Mouse (Mus musculus): ENCODE results near the gene Neurog1. TPM values are rescaled to one million over a fixed set of nuclear protein-coding genes. Genes with fewer than 3 reads are reported as not detected.

Neurog1 gene
- not detected in 2 replicates for polyA plus RNA-seq (2015; fragmentation: Nextera tagmentation; extraction: Ambion mirVana)

DNA sequence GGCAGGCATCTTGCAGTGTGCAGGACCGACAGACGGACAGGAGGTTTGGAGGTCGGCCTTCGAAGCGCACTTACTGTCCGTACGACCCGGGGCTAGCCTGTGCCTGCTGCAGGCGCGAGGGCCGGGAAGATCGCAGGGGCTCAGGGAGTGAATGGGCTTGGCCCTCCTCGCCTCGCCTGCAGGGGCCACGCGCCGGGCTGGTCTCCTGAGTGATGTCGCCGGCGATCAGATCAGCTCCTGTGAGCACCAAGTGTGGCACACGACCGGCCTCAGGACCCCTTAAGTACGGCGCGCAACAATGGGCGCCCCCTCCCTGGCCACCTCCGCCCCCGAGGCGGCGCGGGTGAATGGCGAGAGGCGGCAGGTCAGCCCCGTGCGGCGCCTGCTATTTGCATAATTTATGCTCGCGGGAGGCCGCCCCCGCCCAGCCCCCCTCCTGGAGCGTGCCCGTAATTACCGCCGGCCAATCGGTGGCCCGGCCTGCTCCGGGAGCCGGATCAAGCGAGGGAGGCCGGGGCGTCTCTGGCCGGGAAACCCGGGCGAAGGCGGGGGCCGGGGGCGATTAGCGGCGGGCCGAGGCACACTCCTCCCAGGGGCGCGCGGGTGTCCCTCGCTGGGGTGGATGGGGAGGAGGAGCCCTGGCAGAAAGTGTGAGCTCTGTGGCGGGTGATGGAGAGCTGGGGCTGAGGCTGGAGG lies at the start of gene Neurog1:
Gene Neurog1, minus strand, starts transcription at position 240 of the 696 bp plus-strand sequence.
- Histone ChIP-seq H3K36me3 (no peaks in the 10 kb centered on the region), H3K9me3 (no peaks in the 10 kb centered on the region), H3K9ac (no peak within 1 kb of the TSS; the same call in none of the 2 replicates), H3K4me3 (peak within 1 kb of the TSS; percentile 43), H3K4me1 (peaks cover 17% of the 10 kb centered on the region), H3K27me3 (peaks cover 100% of the 10 kb centered on the region), H3K27ac (no peak within 1 kb of the TSS), H3K4me2 (replicated peaks) (peak within 1 kb of the TSS; percentile 72)
- 1% methylated on average over 60 of the region's 65 CpGs for WGBS
- peak; percentile 37; the same call in 1 of the 2 replicates for ATAC-seq (ENCODE audit: low FRiP score, low read depth)

GRCm38 (mm10) chr13:56299336-56299735 lies 47.4 kb upstream of the Neurog1 start:
- Histone ChIP-seq H3K9me3 (peaks cover 4% of the 10 kb centered on the region; the same call in 1 of the 2 replicates), H3K27me3 (peaks cover 27% of the 10 kb centered on the region), H3K4me3 (no peak overlapping the region), H3K36me3 (no peaks in the 10 kb centered on the region), H3K4me2 (replicated peaks) (no peak overlapping the region), H3K27ac (no peak overlapping the region), H3K9ac (no peak overlapping the region), H3K4me1 (peaks cover 41% of the 10 kb centered on the region)
- no peak for ATAC-seq (ENCODE audit: low FRiP score, low read depth)
- WGBS: 92% methylated on average over 11 of the region's 11 CpGs

DNA sequence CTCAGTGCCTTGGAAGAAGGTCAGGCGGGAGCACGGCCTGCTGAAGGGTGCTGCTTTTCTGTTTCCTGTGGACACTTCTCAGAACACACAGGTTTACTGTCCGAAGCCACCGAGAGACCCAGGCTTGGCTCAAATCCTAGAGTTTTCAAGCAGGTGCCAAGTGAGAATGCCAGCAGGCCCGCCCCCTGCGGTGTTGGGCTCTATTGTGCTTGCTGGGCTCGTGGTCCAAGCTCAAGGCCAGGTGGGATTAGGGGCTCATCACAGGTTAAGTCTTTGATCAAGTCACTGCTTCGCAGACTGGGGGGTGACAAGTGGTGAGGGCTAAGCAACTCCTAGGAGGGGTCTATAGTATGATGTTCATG lies 44.7 kb upstream of the Neurog1 start:
- peaks cover 57% of the 10 kb centered on the region for H3K4me1 ChIP-seq
- 9% methylated on average over 8 of the region's 8 CpGs for WGBS
- peaks cover 48% of the 10 kb centered on the region for H3K27me3 ChIP-seq
- peak overlapping the region; percentile 80 for H3K4me2 ChIP-seq (replicated peaks)
- H3K27ac ChIP-seq: peak overlapping the region; percentile 88; the same call in 1 of the 2 replicates
- ATAC-seq (ENCODE audit: low FRiP score, low read depth): no peak
- H3K36me3 ChIP-seq: peaks cover 26% of the 10 kb centered on the region
- H3K9ac ChIP-seq: peak overlapping the region; percentile 92
- H3K4me3 ChIP-seq: peak overlapping the region; percentile 78
- H3K9me3 ChIP-seq: peaks cover 4% of the 10 kb centered on the region; the same call in 1 of the 2 replicates

DNA sequence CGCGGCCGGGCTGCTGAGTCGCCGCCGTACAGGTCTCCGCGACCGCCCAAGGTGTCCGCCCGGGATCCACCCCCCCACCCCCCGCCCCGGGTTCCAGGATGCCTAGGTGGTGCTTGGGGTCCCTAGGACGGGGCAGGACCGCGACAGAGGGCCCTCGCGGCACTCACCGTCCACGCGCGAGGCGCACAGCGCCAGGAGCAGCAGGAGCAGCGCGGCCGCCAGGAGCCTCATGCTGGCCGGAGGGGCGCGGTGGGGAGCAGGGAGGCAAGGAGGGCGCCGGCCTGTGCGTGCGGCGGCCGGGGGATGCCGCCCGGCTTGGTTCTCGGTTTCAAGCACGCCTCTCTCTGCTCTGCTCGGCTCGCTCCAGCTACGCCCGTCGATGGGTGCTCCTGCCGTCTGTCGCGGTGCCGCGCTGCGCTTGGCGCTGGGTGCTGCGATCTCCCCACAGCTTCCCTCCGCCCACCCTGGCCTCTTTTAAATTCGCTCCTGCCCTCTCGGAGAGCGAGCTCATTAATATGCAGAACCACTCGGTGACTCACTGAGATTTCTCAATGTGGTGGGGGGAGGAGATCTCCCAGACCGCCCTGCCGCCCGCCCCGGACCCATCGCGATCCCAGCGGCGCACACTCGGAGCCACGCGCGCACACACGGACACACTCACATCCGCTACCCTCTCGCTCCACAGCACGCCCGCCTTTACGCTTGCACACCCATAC lies 44.1 kb upstream of the Neurog1 start, which contains the start of gene Cxcl14:
Gene Cxcl14, minus strand, starts transcription at position 609 of the 716 bp plus-strand sequence.
- WGBS: 1% methylated on average over 64 of the region's 76 CpGs
- peaks cover 31% of the 10 kb centered on the region for H3K36me3 ChIP-seq
- ATAC-seq (ENCODE audit: low FRiP score, low read depth): peak; percentile 55
- peak within 1 kb of the TSS; percentile 80 for H3K4me2 ChIP-seq (replicated peaks)
- peak within 1 kb of the TSS; percentile 88 for H3K27ac ChIP-seq
- peak within 1 kb of the TSS; percentile 92 for H3K9ac ChIP-seq
- peak within 1 kb of the TSS; percentile 78 for H3K4me3 ChIP-seq
- H3K27me3 ChIP-seq: peaks cover 50% of the 10 kb centered on the region
- peaks cover 4% of the 10 kb centered on the region; the same call in 1 of the 2 replicates for H3K9me3 ChIP-seq
- peaks cover 62% of the 10 kb centered on the region for H3K4me1 ChIP-seq

- Histone ChIP-seq H3K9ac (peak overlapping the region; percentile 92), H3K27me3 (peaks cover 51% of the 10 kb centered on the region), H3K4me1 (peaks cover 66% of the 10 kb centered on the region), H3K4me2 (replicated peaks) (peak overlapping the region; percentile 80), H3K4me3 (peak overlapping the region; percentile 78), H3K27ac (peak overlapping the region; percentile 88), H3K9me3 (peaks cover 4% of the 10 kb centered on the region; the same call in 1 of the 2 replicates), H3K36me3 (peaks cover 36% of the 10 kb centered on the region)
- 2% methylated on average over 13 of the region's 13 CpGs for WGBS
- ATAC-seq (ENCODE audit: low FRiP score, low read depth): no peak
These were observed 43.6 kb upstream of the Neurog1 start for GRCm38 (mm10) chr13:56295586-56295942.

- no peak for ATAC-seq (ENCODE audit: low FRiP score, low read depth)
- Histone ChIP-seq H3K4me3 (peak overlapping the region; percentile 78), H3K9me3 (peaks cover 4% of the 10 kb centered on the region; the same call in 1 of the 2 replicates), H3K9ac (peak overlapping the region; percentile 92), H3K27ac (peak overlapping the region; percentile 88), H3K36me3 (peaks cover 43% of the 10 kb centered on the region), H3K27me3 (peaks cover 51% of the 10 kb centered on the region), H3K4me2 (replicated peaks) (peak overlapping the region; percentile 80), H3K4me1 (peaks cover 73% of the 10 kb centered on the region)
- WGBS: 4% methylated on average over 10 of the region's 10 CpGs
These were observed 42.9 kb upstream of the Neurog1 start for GRCm38 (mm10) chr13:56294908-56295307.

DNA sequence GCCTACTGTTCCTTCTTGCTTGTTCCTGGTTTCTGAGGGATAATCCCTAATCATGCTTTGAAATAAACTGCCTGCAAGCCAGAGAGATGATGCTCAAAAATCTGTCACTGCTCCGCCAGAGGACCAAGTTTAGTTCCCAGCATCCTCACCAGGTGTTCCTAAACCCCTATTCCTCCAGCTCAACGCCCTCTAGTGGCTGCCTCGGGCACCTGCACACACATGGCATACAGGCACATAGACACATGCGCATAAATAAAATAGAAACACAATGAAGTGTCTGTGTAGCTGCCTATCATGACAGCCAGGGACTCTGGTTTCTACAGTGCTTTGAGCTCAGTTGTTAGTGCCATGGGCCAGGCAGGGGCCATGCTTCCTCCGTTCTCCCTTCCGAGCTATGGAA lies 38.0 kb upstream of the Neurog1 start:
- WGBS: 76% methylated on average over 6 of the region's 6 CpGs
- Histone ChIP-seq H3K4me2 (replicated peaks) (peak overlapping the region; percentile 48; the same call in 1 of the 2 replicates), H3K27me3 (peaks cover 26% of the 10 kb centered on the region), H3K4me3 (no peak overlapping the region), H3K27ac (peak overlapping the region; percentile 87), H3K9me3 (no peaks in the 10 kb centered on the region), H3K4me1 (peaks cover 69% of the 10 kb centered on the region), H3K36me3 (peaks cover 44% of the 10 kb centered on the region), H3K9ac (no peak overlapping the region; the same call in 1 of the 2 replicates)
- ATAC-seq (ENCODE audit: low FRiP score, low read depth): no peak

- ATAC-seq (ENCODE audit: low FRiP score, low read depth): peak; percentile 75; the same call in 1 of the 2 replicates
- H3K4me3 ChIP-seq: 0 out of 2 replicates have a peak overlapping the region, but pooled peaks have one; percentile 5
- H3K9me3 ChIP-seq: no peaks in the 10 kb centered on the region
- peaks cover 23% of the 10 kb centered on the region for H3K27me3 ChIP-seq
- peak overlapping the region; percentile 46 for H3K9ac ChIP-seq
- peak overlapping the region; percentile 48 for H3K4me2 ChIP-seq (replicated peaks)
- WGBS: 11% methylated on average over 11 of the region's 11 CpGs
- peak overlapping the region; percentile 87 for H3K27ac ChIP-seq
- peaks cover 61% of the 10 kb centered on the region for H3K4me1 ChIP-seq
- peaks cover 44% of the 10 kb centered on the region for H3K36me3 ChIP-seq
These were observed 37.3 kb upstream of the Neurog1 start for GRCm38 (mm10) chr13:56289261-56289660.

- ATAC-seq (ENCODE audit: low FRiP score, low read depth): no peak
- no peak overlapping the region for H3K4me3 ChIP-seq
- H3K4me2 ChIP-seq (replicated peaks): peak overlapping the region; percentile 48
- no peaks in the 10 kb centered on the region for H3K9me3 ChIP-seq
- peak overlapping the region; percentile 46; the same call in 1 of the 2 replicates for H3K9ac ChIP-seq
- H3K27ac ChIP-seq: peak overlapping the region; percentile 87
- WGBS: 15% methylated on average over 4 of the region's 4 CpGs
- H3K27me3 ChIP-seq: peaks cover 16% of the 10 kb centered on the region
- H3K4me1 ChIP-seq: peaks cover 55% of the 10 kb centered on the region
- peaks cover 38% of the 10 kb centered on the region for H3K36me3 ChIP-seq
These were observed 36.6 kb upstream of the Neurog1 start for GRCm38 (mm10) chr13:56288601-56289000.

- no peak overlapping the region for H3K27ac ChIP-seq
- H3K36me3 ChIP-seq: peaks cover 23% of the 10 kb centered on the region
- no peak overlapping the region for H3K4me3 ChIP-seq
- no peak for ATAC-seq (ENCODE audit: low FRiP score, low read depth)
- no peaks in the 10 kb centered on the region for H3K9me3 ChIP-seq
- 0 out of 2 replicates have a peak, but pooled peaks cover 4% of the 10 kb centered on the region for H3K27me3 ChIP-seq
- WGBS: 78% methylated on average over 9 of the region's 9 CpGs
- no peak overlapping the region for H3K4me2 ChIP-seq (replicated peaks)
- no peak overlapping the region for H3K9ac ChIP-seq
- H3K4me1 ChIP-seq: peaks cover 41% of the 10 kb centered on the region
These were observed 35.1 kb upstream of the Neurog1 start for GRCm38 (mm10) chr13:56287091-56287490.

GRCm38 (mm10) chr13:56283321-56283720 lies 31.4 kb upstream of the Neurog1 start:
- H3K4me3 ChIP-seq: no peak overlapping the region
- H3K27ac ChIP-seq: no peak overlapping the region
- WGBS: 95% methylated on average over 13 of the region's 13 CpGs
- H3K9ac ChIP-seq: no peak overlapping the region
- ATAC-seq (ENCODE audit: low FRiP score, low read depth): no peak
- H3K27me3 ChIP-seq: no peaks in the 10 kb centered on the region
- H3K4me1 ChIP-seq: peaks cover 9% of the 10 kb centered on the region
- H3K36me3 ChIP-seq: no peaks in the 10 kb centered on the region
- no peak overlapping the region for H3K4me2 ChIP-seq (replicated peaks)
- no peaks in the 10 kb centered on the region; the same call in 1 of the 2 replicates for H3K9me3 ChIP-seq

GRCm38 (mm10) chr13:56280356-56280755 lies 28.4 kb upstream of the Neurog1 start:
- no peak for ATAC-seq (ENCODE audit: low FRiP score, low read depth)
- Histone ChIP-seq H3K4me3 (no peak overlapping the region), H3K27ac (no peak overlapping the region), H3K36me3 (no peaks in the 10 kb centered on the region), H3K4me1 (no peaks in the 10 kb centered on the region), H3K4me2 (replicated peaks) (no peak overlapping the region), H3K9me3 (no peaks in the 10 kb centered on the region; the same call in 1 of the 2 replicates), H3K9ac (no peak overlapping the region), H3K27me3 (no peaks in the 10 kb centered on the region)
- 76% methylated on average over 6 of the region's 6 CpGs for WGBS
